Mouse (Mus musculus): ENCODE results near the gene Nmrk1.

The Nmrk1 gene

GRCm38 (mm10) chr19:18599051-18599450, 32.7 kb upstream of the Nmrk1 start:
- Histone ChIP-seq H3K36me3 (ENCODE audit: control insufficient read depth, insufficient read depth, low read length, poor library complexity, severe bottlenecking) (peaks cover 4% of the 10 kb centered on the region), H3K27me3 (ENCODE audit: control insufficient read depth, insufficient read depth, low read length, poor library complexity, severe bottlenecking) (no peaks in the 10 kb centered on the region)
- no peak for DNase-seq (ENCODE audit: low read depth, low spot score)

GRCm38 (mm10) chr19:18599650-18600049, 32.1 kb upstream of the Nmrk1 start:
- DNase-seq (ENCODE audit: low read depth, low spot score) = no peak
- Histone ChIP-seq H3K36me3 (ENCODE audit: control insufficient read depth, insufficient read depth, low read length, poor library complexity, severe bottlenecking) (peaks cover 4% of the 10 kb centered on the region), H3K27me3 (ENCODE audit: control insufficient read depth, insufficient read depth, low read length, poor library complexity, severe bottlenecking) (no peaks in the 10 kb centered on the region)

GRCm38 (mm10) chr19:18600611-18601010, 31.1 kb upstream of the Nmrk1 start:
- peaks cover 3% of the 10 kb centered on the region for H3K36me3 ChIP-seq (ENCODE audit: control insufficient read depth, insufficient read depth, low read length, poor library complexity, severe bottlenecking)
- H3K27me3 ChIP-seq (ENCODE audit: control insufficient read depth, insufficient read depth, low read length, poor library complexity, severe bottlenecking) = no peaks in the 10 kb centered on the region
- no peak for DNase-seq (ENCODE audit: low read depth, low spot score)

GRCm38 (mm10) chr19:18603011-18603410, 28.7 kb upstream of the Nmrk1 start:
- Histone ChIP-seq H3K36me3 (ENCODE audit: control insufficient read depth, insufficient read depth, low read length, poor library complexity, severe bottlenecking) (peaks cover 3% of the 10 kb centered on the region), H3K27me3 (ENCODE audit: control insufficient read depth, insufficient read depth, low read length, poor library complexity, severe bottlenecking) (no peaks in the 10 kb centered on the region)
- no peak for DNase-seq (ENCODE audit: low read depth, low spot score)

GRCm38 (mm10) chr19:18607907-18608306, 23.8 kb upstream of the Nmrk1 start:
- no peaks in the 10 kb centered on the region for H3K27me3 ChIP-seq (ENCODE audit: control insufficient read depth, insufficient read depth, low read length, poor library complexity, severe bottlenecking)
- peak; percentile 21 for DNase-seq (ENCODE audit: low read depth, low spot score)

GRCm38 (mm10) chr19:18608975-18609374, 22.8 kb upstream of the Nmrk1 start:
- no peaks in the 10 kb centered on the region for H3K27me3 ChIP-seq (ENCODE audit: control insufficient read depth, insufficient read depth, low read length, poor library complexity, severe bottlenecking)
- no peak for DNase-seq (ENCODE audit: low read depth, low spot score)
- H3K36me3 ChIP-seq (ENCODE audit: control insufficient read depth, insufficient read depth, low read length, poor library complexity, severe bottlenecking) = no peaks in the 10 kb centered on the region; the same call in 1 of the 2 replicates

More at GRCm38 (mm10) chr19:18607907-18608306, 23.8 kb upstream of the Nmrk1 start:
- H3K36me3 ChIP-seq (ENCODE audit: control insufficient read depth, insufficient read depth, low read length, poor library complexity, severe bottlenecking) = no peaks in the 10 kb centered on the region; the same call in none of the 2 replicates

GRCm38 (mm10) chr19:18614337-18614736, 17.4 kb upstream of the Nmrk1 start:
- DNase-seq (ENCODE audit: low read depth, low spot score) = no peak
- Histone ChIP-seq H3K27me3 (ENCODE audit: control insufficient read depth, insufficient read depth, low read length, poor library complexity, severe bottlenecking) (no peaks in the 10 kb centered on the region), H3K36me3 (ENCODE audit: control insufficient read depth, insufficient read depth, low read length, poor library complexity, severe bottlenecking) (no peaks in the 10 kb centered on the region)

GRCm38 (mm10) chr19:18615680-18616240, 16.0 kb upstream of the Nmrk1 start:
- H3K27me3 ChIP-seq (ENCODE audit: control insufficient read depth, insufficient read depth, low read length, poor library complexity, severe bottlenecking) = no peaks in the 10 kb centered on the region
- peak; percentile 63 for DNase-seq (ENCODE audit: low read depth, low spot score)
- no peaks in the 10 kb centered on the region for H3K36me3 ChIP-seq (ENCODE audit: control insufficient read depth, insufficient read depth, low read length, poor library complexity, severe bottlenecking)

GRCm38 (mm10) chr19:18617504-18617903, 14.2 kb upstream of the Nmrk1 start:
- Histone ChIP-seq H3K27me3 (ENCODE audit: control insufficient read depth, insufficient read depth, low read length, poor library complexity, severe bottlenecking) (no peaks in the 10 kb centered on the region), H3K36me3 (ENCODE audit: control insufficient read depth, insufficient read depth, low read length, poor library complexity, severe bottlenecking) (no peaks in the 10 kb centered on the region)
- no peak for DNase-seq (ENCODE audit: low read depth, low spot score)

GRCm38 (mm10) chr19:18619060-18619459, 12.7 kb upstream of the Nmrk1 start:
- H3K36me3 ChIP-seq (ENCODE audit: control insufficient read depth, insufficient read depth, low read length, poor library complexity, severe bottlenecking) = no peaks in the 10 kb centered on the region
- peak; percentile 38 for DNase-seq (ENCODE audit: low read depth, low spot score)
- no peaks in the 10 kb centered on the region for H3K27me3 ChIP-seq (ENCODE audit: control insufficient read depth, insufficient read depth, low read length, poor library complexity, severe bottlenecking)

- Histone ChIP-seq H3K36me3 (ENCODE audit: control insufficient read depth, insufficient read depth, low read length, poor library complexity, severe bottlenecking) (no peaks in the 10 kb centered on the region), H3K27me3 (ENCODE audit: control insufficient read depth, insufficient read depth, low read length, poor library complexity, severe bottlenecking) (no peaks in the 10 kb centered on the region)
- DNase-seq (ENCODE audit: low read depth, low spot score) = peak; percentile 11
Measured at GRCm38 (mm10) chr19:18619691-18620090, 12.1 kb upstream of the Nmrk1 start.

- DNase-seq (ENCODE audit: low read depth, low spot score) = no peak
- no peaks in the 10 kb centered on the region for H3K36me3 ChIP-seq (ENCODE audit: control insufficient read depth, insufficient read depth, low read length, poor library complexity, severe bottlenecking)
- no peaks in the 10 kb centered on the region for H3K27me3 ChIP-seq (ENCODE audit: control insufficient read depth, insufficient read depth, low read length, poor library complexity, severe bottlenecking)
Measured at GRCm38 (mm10) chr19:18623894-18624293, 7.9 kb upstream of the Nmrk1 start.

- Histone ChIP-seq H3K36me3 (ENCODE audit: control insufficient read depth, insufficient read depth, low read length, poor library complexity, severe bottlenecking) (no peaks in the 10 kb centered on the region), H3K27me3 (ENCODE audit: control insufficient read depth, insufficient read depth, low read length, poor library complexity, severe bottlenecking) (no peaks in the 10 kb centered on the region)
- no peak for DNase-seq (ENCODE audit: low read depth, low spot score)
Measured at GRCm38 (mm10) chr19:18629589-18629988, 2.2 kb upstream of the Nmrk1 start.

GRCm38 (mm10) chr19:18630221-18631119, 1.3 kb upstream of the Nmrk1 start:
- peak; percentile 33 for DNase-seq (ENCODE audit: low read depth, low spot score)
- H3K36me3 ChIP-seq (ENCODE audit: control insufficient read depth, insufficient read depth, low read length, poor library complexity, severe bottlenecking) = no peaks in the 10 kb centered on the region
- no peaks in the 10 kb centered on the region for H3K27me3 ChIP-seq (ENCODE audit: control insufficient read depth, insufficient read depth, low read length, poor library complexity, severe bottlenecking)

- H3K36me3 ChIP-seq (ENCODE audit: control insufficient read depth, insufficient read depth, low read length, poor library complexity, severe bottlenecking) = no peaks in the 10 kb centered on the region
- no peaks in the 10 kb centered on the region for H3K27me3 ChIP-seq (ENCODE audit: control insufficient read depth, insufficient read depth, low read length, poor library complexity, severe bottlenecking)
- peak; percentile 65 for DNase-seq (ENCODE audit: low read depth, low spot score)
Measured at GRCm38 (mm10) chr19:18631161-18631643, 548 bp upstream of the Nmrk1 start.

All from splenic B cell, adult 2 months (primary cell).